Mouse (Mus musculus) stomach, postnatal 0 days (tissue): ENCODE measurements around the gene Mb21d2.

Experiments used
- CTCF ChIP-seq: IDR thresholded peaks from 2 replicates; pipeline ENCODE4 v1.5.1; 2016; ENCODE audit warnings: antibody characterized with exemption, low read depth, mild to moderate bottlenecking, moderate library complexity
- EP300 ChIP-seq: optimal IDR thresholded peaks from 2 replicates; pipeline ENCODE3; 2016; ENCODE audit warnings: antibody characterized with exemption

DNA sequence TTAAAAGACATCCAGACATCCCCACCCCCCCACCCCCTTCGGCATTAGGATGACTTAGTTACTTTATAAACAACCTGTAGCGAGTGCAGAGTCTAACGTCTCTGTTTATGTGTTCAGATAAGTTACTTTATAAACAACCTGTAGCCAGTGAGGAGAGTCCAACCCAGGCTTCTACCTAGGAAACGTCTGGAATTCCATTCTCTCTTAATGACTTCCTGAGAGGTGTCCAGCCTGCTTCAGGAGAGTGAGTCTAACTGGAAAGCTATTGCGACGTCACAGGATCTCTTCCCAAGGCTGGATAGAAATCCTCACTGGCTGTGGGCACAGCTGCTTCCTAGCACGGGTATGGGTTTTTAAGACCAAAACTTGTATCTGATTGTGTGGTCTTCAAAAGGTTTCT is 67.4 kb downstream of the Mb21d2 start:
- no peak for TF ChIP-seq CTCF
- no peak for TF ChIP-seq EP300
